Mouse (Mus musculus) adrenal gland, adult 8-10 months (tissue): ENCODE data around the gene Iffo1. TPM values are rescaled to one million over a fixed set of nuclear protein-coding genes. Genes with fewer than 3 reads are reported as not detected.

Experiments used
- DNase-seq: peaks from one replicate; pipeline ENCODE4 v3.0.0; 2022
- total RNA-seq, 4 experiments: library from RNA; stranded (reverse); gene quantifications; 2 replicates each; pipeline ENCODE4 v1.2.4; 2022

Iffo1 gene
- total RNA-seq, result 10 to 100 TPM; 15.2 to 60.0 (median 37.1) TPM

- peak; percentile 91 for DNase-seq
Observed at GRCm38 (mm10) chr6:125145001-125145400, at the start of gene Iffo1. Gene Iffo1, plus strand, starts transcription at chr6:125145241.

DNA sequence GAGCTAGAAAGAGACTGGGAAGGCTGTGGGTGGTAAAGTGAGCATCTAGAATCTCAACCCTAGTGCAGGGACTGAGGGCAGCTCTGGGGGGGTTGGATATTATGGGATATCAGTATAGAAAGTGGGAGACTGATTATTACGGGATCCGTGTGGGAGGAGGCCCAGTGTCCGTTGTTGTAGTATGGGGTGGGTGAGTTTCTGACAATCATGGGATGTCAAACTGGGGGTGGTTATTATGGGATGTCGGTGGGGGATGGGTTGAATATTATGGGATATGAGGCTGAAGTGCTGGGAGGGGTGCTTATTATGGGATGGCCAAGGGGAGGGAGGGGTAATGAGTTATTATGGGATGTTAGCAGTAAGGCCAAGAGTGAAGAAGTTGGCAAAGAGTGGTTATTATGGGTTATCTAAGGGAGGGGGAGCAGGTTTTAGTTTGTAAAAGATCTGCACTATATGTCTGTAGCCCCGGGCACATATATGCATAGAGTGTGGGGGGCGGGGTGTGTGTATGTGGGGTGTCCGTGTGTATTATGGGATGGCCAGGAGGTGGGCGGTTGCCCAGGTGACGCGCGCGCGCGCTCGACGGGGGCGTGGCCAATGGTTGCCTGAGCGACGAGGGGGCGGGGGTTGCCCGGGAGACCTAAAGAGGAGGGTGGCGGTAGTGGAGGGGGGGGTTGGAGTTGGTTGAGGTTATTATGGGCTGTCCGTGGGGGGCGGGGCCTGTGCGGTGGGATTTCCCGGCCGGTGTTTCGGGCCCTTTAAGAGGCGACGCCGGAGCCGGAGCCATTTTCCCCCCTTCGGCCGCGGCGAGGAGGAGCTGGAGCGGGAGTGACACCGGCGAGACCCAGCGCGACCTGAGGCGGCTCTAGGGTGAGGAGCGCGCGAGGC, 49.4 kb upstream of the Iffo1 start, which contains the start of gene Chd4:
TSS of gene Chd4 (plus strand) at position 591 of the 888 bp plus-strand sequence.
- peak; percentile 94 for DNase-seq

DNA sequence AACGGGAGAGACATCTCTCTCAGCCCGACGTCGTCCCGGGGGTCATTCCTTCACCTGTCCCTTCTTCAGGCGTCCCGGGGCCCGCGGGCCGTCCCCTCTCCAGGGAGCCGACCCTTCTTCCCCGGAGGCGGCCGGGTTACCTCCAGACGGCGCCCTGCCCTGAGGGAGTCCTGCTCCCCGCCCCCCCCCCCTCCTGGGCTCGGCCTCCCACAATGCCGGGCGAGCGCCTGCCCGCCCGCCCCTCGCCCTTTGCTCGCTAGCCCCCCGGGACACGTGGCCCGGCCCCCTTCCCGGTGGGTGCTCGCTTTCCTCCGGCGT, 48.8 kb upstream of the Iffo1 start:
- DNase-seq, result no peak

DNA sequence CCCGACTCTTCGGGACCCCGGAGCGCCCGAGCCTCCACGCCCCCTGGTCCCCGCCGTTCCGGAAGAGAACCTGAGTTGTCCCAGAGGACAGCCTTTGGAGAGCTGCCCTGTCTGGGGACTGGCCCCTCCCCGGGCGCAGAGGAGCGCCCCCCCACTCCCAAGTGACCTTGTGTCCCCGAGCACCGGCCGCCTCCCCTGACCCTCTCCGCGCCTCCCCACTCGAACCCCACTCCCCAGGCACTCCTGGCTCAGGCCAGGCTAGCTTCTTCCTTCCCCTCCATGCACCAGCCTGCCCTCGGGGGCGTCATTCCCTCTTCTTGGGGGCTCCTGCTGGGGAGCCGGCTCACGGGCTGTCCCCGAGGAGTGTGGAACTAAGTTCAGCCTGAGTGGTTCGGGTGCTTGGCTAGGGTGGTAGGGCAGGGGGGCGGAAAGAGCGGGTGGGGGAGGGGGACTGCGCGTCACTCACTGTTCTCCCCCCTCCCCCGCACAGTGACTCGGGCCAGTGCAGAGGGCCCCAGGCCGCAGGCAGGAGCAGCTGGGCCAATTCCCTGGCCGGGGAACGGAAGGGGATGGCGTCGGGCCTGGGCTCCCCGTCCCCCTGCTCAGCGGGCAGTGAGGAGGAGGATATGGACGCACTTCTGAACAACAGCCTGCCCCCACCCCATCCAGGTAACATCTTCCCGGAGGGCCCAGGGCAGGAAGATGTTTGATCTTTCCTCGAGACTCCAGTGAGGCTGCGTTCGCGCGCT, 48.3 kb upstream of the Iffo1 start:
- peak; percentile 69 for DNase-seq

DNA sequence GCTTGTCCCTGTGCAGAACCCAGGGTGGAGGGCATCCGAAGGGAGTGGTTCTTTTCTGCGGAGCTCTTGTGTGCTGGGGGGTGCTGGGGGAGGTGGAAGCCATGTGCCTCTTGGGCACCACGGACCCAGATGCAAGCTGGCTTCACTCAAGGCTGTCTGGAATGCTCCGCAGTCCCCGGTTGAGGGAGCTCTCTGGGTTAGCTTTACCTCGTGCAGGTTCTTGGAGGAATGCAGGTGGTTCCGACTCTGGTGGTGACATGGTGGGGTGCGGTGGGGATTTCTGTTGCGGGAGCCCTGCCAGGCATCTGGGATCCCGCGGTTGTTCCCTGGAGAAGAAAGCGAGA, 47.7 kb upstream of the Iffo1 start:
- no peak for DNase-seq

GRCm38 (mm10) chr6:125097951-125098350, 47.1 kb upstream of the Iffo1 start:
- no peak for DNase-seq

GRCm38 (mm10) chr6:125098513-125098912, 46.5 kb upstream of the Iffo1 start:
- no peak for DNase-seq

- no peak for DNase-seq
Observed at GRCm38 (mm10) chr6:125099421-125099971, 45.5 kb upstream of the Iffo1 start.

DNA sequence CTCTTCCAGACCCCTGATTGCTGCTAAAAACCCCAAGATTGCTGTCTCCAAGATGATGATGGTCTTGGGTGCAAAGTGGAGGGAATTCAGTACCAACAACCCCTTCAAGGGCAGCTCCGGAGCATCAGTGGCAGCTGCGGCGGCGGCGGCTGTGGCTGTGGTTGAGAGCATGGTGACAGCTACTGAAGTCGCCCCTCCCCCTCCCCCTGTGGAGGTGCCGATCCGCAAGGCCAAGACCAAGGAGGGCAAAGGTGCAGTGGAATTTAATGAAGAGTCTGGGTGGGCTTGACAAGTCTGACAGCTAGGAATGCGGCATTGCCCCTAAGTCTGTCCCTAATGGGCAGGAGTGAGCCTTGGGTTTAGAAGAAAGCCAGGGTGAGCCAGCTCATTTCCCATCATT, 43.6 kb upstream of the Iffo1 start:
- DNase-seq, result no peak

GRCm38 (mm10) chr6:125104223-125104622, 40.8 kb upstream of the Iffo1 start:
- DNase-seq, result no peak

DNA sequence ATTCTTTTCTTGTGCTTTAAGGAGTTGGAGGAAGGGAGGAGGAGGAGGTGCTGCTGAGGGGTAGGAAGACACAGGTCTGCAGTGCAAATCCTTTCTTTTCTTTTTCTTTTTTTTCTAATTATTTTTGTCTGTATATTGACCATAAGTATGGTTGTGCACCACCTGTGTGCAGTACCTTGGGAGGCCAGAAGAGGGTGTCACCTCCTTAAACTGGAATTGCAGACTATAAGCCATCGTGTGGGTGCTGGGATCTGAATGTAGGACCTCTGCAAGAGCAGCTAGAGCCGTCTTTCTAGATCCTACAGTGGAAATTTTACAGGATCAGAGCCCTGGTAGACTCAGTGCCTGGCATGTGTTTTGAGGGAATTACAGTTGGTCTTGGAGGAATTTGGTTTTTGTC, 37.3 kb upstream of the Iffo1 start:
- no peak for DNase-seq

DNA sequence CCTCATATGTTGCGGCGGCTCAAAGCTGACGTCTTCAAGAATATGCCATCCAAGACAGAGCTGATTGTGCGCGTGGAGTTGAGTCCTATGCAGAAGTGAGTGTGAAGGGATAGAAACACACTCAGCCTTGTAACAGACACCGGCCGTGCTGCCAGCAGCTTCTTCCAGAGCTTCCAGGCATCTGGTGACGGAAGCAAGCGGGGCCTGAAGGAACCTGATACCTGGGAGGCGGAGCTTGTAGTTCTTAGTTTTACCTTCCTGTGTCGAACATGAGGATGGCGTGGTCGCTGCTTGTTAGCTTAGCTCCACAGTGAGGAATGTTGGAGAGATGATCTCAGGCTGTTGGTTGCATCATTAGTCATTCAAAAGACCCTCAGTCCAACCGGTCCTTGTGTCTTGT, 35.7 kb upstream of the Iffo1 start:
- DNase-seq, result no peak

DNA sequence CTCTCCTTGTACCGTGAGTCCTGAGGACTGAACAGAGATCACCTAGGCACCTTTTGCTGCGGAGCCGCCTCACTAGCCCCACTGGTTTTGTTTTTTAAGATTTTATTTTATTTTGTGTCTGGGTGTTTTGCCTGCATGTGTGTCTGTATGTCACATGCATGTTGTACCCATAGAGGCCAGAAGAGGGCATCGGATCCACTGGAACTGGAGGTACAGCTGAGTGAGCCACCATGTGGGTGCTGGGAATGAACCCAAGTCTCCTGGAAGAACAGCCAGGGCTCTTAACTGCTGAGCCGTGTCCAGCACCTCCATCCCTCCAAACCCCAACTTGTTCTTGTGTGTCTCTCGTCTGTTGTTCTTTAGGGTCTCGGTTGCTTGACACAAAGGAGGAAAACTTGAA, 34.1 kb upstream of the Iffo1 start:
- DNase-seq, result no peak

DNA sequence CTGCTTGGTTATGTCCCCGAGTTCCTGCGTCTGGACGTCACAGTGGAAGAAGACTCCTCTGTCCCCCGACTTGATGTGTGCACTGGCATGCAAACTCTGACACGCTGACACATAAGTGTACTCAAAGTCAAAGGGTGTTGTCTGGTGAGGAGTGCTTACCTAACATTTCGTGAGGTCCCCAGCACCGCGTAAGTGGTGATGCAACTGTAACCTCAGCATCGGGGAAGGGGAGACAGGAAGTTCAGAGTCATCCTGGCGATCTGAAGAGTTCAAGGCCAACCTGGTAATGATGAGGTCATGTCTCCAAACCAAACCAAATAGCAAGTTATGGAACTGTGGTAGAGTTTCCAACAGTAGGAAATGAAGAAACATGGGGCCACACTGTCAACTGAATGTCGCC, 32.5 kb upstream of the Iffo1 start:
- DNase-seq, result no peak

DNA sequence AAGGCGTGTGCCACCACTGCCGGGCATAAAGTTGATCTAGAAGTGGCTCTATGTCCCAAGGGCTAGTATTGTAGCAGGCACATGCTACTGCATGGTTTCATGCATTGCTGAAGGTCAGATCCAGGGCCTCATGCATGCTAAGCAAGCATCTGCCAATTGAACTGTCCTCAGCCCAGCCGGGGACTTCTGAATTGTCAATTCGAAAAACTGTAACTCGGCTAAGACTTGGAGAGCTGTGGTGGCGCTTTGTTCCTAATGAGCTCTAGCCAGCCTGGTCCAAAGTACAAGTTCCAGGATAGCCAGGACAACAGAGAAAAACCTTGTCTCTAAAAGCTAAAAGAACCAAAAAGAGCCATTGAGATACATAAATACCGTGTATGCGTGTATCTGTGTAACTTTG, 25.7 kb upstream of the Iffo1 start:
- no peak for DNase-seq

DNA sequence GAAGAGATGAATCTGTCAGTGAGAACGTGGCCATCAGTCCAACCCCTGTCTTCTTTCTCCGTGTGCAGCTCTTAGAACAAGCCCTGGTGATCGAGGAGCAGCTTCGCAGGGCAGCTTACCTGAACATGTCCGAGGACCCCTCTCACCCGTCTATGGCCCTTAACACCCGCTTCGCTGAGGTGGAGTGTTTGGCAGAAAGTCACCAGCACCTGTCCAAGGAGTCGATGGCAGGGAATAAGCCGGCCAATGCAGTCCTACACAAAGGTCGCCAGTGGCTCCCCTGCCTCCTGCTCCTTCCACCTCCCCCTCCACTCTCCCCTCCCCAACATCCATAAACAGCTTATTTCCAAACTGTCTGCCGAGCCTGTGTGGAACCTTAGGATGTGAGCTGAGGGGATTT, 16.3 kb upstream of the Iffo1 start:
- no peak for DNase-seq

DNA sequence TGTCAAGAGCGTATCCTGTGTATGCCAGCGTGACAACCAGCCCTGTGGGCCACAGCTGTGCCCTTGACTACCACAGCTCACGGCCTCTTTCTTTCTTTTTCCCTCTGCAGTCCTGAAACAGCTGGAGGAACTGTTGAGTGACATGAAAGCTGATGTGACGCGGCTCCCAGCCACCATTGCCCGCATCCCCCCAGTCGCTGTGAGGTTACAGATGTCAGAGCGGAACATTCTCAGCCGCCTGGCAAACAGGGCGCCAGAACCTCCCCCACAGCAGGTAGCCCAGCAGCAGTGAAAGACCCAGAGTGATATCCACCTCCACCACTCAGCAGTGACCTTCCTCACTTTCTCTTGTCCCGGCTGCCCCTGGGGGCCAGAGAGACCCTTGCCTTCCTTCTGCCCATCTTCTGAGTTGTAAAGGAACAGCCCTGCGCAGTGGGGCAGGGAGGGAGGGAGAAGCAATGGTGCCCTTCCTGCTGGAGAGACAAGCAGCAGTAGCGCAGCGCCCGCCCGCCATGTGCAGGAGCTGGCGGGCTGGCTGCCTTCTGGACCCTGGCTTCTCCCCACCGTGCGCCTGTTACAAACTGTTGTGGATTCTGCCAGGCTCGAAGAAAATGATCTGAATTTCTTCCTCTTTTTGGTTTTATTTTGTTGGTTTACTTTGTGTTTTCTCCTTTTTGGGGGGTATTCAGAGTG, 15.2 kb upstream of the Iffo1 start:
- DNase-seq, result no peak

GRCm38 (mm10) chr6:125131302-125132156, 13.5 kb upstream of the Iffo1 start, which contains the start of gene Nop2:
Gene Nop2, plus strand, starts transcription at chr6:125131909.
- DNase-seq, result peak; percentile 81

- DNase-seq, result no peak
Observed at GRCm38 (mm10) chr6:125132470-125132869, 12.6 kb upstream of the Iffo1 start.

GRCm38 (mm10) chr6:125137002-125137671, 7.9 kb upstream of the Iffo1 start:
- DNase-seq, result no peak

DNA sequence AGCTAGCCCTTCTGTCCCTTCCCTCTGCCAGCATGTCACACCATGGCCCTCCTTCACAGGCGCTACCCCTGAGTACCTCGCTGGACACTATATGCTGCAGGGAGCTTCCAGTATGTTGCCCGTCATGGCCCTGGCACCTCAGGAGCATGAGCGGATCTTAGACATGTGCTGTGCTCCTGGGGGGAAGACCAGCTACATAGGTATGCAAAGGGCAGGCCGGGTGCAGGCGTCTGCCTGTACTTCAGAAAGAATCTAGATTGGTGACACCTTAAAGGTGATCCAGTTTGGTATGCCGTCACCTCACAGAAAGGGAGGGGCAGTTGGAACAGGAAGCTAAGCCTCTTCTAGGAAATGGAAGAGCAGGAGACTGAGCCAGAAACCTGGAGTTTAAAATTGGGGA, 5.3 kb upstream of the Iffo1 start:
- no peak for DNase-seq
